Mouse (Mus musculus) T-cell, adult 2 months (primary cell): ENCODE results near the gene Nfxl1.
"Not testable (repeated sequence)": the region's sequence is repeated elsewhere in the genome, so short reads cannot be mapped to it uniquely, and the experiment has no call there.

Experiments
- DNase-seq: peaks from one replicate; pipeline ENCODE4 v3.0.0; 2022; ENCODE audit warnings: low spot score

The Nfxl1 gene

DNA sequence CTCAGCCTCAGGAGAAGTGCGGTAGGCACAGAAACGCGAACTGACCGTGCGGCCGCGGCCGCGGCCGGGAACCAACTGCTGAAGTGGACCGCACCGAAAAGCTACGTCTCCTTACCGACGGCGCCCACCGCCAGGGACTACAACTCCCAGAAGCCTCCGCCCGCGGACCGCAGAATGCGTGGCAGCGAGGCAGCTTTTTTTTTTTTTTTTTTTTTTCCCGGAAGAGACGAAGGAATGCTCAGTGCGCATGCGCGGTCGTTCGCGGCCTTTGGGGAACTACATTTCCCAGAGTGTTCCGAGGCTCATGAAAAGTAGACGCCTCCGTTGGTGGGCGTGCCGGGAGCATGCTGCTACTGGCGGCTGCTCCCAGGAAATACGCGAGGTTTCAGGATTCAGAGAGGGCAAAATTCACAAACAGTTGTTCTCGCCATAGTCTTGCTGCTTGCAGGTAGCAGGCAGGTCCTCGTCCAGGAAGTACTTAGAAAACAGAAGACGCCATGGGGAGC, at the start of gene Nfxl1:
Gene Nfxl1, minus strand, starts transcription at position 141 of the 506 bp plus-strand sequence.
- peak; percentile 92 for DNase-seq

DNA sequence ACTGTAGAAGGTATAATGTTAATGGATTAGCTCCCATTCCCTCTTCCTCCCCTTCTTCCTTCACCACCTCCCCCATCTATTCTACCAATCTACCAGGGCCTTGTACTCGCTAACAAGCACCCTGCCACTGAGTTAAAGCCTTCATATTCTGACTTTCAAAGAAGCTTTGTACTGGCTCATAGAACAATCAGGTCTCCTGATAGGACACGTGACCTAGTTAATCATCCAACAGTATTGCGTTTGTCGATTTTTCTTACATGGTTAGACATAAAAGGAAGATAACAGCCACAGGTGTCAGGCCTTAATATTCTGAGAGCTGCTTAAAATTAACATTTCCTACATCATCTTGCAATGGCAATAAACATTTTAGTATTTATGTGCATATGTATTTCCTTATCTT, 43.7 kb upstream of the Nfxl1 start:
- no peak for DNase-seq

DNA sequence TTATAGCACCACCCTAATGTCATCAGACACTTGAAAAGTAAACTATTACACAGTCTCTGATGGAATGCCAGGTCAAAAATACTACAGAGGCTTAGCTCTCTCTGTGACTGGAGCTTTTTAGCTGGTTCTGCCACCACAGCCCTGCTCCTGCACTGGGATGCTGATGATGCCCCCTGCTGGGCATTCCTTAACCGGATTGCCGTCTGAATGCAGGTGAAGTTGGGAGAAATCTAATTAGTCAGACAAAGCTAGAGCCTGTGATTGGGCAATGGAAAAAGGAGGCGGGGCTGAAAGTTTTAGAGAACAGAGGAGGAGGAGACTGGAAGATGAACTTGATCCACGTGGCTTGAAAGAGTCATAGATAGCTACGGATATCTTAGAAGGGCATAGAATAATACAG, 41.5 kb upstream of the Nfxl1 start:
- peak; percentile 48 for DNase-seq

DNA sequence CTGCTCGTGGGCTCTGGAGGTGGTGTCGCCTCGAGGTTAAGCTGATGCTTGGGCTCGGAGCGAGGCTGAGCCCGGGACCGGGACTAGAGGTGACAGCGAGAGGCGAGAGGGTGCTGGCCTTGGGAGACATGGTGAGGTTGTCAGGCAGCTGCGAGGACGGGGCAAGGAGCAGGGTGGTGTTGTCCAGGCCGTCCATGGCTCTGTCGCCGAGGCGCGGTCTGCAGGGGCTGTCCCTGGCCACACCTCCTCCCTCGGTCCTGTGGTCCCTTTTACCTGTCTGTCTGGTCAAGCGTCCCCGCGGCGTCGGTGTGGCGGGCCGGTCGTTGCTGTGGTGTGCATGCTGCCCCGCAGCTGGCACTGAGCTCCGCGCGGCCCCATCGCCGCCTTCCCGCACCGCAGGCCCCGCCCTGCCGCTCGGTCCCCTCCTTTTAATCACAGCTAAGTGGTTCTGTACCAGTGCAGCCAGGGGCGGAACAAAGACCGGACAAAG, 27.8 kb upstream of the Nfxl1 start, which contains the start of gene Gm5868:
Gene Gm5868, minus strand, starts transcription at position 360 of the 490 bp plus-strand sequence.
- no peak for DNase-seq

DNA sequence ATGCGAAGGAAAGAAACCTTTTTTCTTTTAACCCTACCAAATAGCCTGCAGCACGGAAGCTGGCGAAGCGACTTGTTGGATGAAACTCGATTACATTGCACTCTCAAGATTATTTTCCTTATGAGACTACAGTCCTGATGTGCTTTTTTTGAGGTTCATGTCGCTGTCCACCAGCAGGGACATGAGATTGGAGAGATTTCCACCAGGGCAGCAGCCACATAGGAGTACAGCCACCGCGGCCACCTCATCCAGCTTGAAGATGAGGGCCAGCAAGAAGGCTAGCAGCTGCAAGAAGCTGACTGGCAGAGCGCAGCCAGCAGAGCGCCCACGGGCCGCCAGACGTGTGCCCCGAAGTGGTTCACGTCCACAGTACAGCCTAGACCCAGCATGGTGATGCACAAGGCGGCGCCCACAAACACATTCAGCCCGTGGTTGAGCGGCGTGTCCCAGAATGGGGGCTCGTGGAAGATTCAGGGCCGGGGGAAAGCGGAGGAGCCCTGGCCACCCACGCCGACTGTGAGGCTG, 27.2 kb upstream of the Nfxl1 start:
- not testable (repeated sequence) for DNase-seq

DNA sequence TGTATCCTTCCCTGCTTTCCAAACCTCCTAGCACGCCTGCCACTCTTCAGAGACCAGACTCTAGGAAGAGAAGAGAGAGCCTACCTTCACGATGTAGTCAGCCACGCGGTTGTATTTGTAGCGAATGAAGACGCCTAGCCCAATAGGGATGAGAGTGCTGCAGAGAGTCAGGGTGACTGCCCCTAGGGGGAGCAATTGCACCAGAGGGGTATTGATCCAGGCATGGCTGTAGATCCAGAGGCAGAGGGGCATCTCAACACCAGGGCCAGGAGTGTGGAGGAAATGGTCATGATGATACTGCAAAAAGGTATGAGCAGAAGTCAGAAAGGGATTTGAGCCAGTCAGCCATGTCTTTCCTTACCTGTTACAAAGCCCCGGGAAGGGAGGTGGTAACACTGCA, 26.6 kb upstream of the Nfxl1 start:
- DNase-seq, result peak; percentile 32

DNA sequence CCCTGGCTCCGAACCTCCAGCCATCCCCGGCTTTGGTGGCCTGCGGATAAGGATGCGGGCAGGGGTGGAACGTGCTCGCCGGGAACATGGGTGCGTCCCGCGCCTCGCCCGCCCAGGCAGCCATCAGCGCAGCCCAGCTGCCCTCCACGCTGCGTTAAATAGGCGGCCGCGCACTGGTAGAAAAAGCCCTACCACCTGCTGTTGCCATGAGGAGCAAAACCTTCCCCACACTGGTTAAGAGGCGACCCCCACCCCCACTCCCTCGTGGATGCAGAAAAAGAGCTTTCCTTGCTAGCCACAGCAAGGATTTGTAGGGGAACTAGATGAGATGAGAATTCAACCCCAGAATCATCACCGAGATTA, 21.5 kb upstream of the Nfxl1 start, which contains the start of gene Zar1:
Gene Zar1, minus strand, starts transcription at position 285 of the 363 bp plus-strand sequence.
- DNase-seq, result not testable (repeated sequence)

DNA sequence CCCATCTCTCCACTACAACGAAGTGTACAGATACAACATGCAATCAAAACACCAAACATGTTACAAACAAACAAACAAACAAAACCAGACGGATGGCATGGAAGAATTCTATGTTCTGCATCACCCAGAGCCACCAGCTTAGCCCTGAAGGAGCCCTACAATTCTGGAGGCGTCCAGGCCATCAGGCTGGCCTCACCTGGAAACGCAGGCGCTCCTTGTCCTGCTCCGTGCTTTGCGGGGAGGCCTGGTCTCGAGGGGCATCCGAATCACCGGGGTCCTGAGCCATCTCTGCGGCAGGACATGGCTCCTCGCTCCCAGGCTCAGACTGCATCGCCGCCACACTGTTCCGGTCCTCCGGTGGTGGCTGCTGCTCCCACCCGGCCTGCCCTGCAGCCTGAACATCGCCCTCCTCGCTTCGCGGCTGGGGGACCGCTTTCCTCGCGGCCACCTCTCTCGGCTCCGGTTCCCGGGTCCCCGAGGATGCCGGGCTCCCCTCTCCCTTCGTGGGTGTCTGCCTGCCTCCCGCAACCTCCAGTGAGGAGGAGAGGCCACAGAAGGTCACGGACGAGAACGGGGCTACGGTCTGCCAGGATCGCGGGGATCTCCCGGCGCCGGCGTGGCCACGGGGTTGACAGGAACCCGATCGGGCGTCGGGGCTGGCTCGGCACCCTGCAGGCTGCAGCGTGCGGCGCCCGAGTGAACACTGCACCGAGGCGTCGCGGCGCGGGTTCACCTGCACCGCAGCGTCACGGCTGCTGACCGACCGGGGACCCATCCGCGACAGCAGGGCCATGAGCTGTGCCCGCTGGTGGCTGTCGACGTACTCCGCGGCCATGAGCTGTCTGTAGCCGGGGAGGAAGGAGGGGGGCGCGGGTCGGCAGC, 20.8 kb upstream of the Nfxl1 start:
- DNase-seq, result peak; percentile 16

DNA sequence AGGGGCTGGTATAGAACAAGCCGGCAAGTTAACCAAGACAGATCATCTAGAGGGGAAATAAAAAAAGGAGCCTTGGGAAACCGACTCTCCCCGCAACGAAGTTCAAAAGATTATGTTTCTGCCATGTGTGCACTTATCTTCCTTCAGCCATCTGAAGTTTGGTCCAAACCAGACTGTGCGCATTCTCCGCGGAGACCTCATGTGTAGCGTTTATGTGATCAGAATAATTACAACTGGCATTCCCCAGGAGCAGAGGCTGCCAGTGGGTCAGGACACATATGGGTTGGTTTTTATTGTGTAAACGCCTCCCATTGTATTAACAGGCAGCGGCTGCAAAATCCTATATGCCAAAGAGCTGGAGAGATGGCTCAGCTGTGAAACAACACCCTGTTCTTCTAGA, 20.1 kb upstream of the Nfxl1 start:
- not testable (repeated sequence) for DNase-seq

DNA sequence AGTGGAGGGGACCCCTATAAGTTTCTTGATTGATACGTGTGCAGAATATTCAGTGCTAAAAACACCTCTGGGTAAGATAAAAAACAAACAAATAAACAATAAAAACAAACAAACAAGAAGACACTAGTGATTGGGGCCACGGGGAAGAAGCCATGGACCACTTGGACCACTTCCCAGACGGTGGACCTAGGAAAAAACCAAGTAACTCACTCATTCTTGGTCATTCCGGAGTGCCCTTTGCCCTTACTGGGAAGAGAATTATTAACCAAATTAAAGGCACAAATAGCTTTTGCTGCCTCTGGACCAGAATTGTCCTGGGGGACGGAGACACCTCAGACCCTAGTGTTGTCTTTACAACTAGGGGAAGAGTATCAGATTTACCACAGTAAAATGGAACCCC, 6.1 kb upstream of the Nfxl1 start:
- no peak for DNase-seq

DNA sequence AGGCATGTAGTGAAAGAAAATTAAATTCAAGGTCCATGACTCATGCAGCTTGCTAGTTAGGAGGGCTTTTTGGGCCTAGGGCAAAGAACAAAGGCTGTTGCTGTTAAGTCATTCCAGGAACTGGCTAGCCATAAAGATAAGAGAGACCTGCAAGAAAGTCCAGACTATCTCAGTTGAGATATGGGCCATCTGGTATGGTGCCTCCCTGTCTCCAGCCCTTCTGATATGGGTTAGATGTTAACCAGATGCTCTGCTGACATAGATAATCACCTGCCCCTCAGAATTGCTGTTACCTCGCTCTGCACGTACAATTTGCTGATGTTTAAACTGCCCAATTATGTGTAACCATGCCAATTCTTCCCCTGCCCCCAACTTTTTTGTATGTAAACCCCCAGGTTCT, 3.7 kb upstream of the Nfxl1 start:
- not testable (repeated sequence) for DNase-seq

DNA sequence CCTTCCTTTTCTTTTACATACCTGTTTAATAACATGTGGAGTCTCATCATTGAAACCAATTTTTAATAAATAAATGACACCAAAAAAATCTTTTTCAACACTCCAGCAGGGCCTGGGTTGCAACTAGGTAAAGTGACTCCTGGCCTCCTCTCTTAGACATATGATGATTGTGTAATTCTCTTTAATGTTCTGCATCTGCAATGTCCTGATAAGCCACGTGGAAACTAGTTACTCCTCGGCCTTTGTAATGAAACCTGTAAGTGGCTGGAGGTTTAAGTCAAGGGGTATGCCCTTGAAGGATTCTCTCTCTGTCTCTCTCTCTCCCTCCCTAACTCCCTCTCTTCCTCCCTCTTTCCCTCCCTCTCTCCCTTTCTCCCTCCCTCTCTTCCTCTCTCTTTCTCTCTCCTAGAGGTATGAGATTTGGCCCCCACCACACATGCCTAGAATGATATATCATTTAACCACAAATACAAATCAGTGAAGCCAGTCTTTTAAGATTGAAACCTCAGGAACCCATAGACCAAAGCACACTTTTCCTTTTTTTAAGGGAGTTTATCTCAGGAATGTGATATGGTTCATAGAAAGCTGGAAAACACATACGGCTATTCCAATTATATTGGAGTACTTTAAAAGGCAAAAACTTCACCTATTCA, 1.6 kb upstream of the Nfxl1 start:
- DNase-seq, result no peak

DNA sequence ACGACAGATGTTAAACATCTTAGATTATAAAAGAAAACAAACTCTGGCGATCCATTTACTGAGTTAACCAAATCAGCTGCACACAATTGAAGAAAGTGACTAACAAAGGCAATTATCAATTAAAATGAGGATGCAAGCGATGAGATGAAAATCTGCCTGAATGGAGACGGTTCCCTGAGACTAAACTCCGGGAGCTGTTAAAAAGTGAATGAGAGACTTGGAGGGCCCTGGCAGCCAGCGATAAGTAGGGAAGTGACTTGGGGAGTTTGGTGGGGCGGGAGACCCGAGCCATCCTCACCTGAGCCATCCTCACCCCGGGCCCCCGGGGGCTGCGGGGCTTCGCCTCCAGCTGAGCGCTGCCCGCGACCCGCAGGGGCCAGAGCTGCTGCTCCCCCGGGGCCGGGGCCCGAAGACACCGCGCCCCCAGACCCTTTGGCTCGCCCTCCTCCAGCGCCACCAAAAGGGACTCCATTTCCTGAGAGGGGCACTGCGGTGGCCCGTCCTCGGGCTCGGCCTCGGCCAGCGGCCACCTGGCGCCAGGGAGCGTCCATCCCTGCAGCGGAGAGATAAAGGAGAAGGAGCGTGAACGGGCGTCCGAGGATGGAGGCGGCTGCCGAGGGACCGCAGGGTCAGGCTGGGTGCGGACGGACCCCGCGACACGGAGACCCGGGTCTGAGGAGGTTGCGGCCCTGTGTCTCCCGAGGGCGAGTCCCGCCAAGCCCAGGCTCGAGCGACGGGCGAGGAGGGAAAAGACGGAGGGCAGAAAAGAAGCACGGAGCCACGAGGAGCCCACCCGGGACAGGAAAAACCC, 563 bp downstream of the Nfxl1 start:
- DNase-seq, result peak; percentile 1

DNA sequence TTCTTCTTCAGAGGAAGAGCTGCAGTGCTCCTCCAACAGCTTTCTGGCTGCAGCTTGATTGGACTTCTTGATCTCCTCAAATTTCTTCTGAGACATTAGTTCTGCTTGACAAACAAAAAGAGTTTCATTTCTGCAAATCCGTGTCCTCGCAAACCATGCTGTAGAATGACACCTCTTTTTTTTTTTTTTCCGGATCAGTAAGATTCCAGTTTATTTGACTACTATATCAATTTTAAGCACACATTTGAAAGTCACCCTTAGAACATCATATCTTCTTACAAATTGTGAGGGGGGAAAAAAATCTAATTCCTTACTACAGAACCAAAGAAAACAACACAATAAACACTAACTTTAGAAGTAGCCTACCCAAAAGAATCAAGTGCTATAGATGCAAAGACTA, 3.2 kb downstream of the Nfxl1 start:
- no peak for DNase-seq

DNA sequence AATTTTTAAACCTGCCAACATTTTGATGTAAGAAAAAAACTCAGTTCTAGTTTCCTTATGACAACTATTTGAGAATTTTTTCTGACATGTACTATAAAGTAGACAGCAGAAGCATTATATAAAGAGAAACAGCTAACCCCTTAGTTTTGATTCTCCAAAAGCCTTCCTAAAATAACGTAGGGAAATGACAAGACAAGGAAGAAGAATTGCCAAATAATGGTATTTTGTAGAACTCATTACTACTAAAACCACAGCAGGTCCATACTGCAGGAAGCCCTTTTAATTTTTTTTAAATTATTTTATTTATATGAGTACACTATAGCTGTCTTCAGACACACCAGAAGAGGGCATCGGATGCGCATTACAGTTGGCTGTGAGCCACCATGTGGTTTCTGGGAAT, 8.3 kb downstream of the Nfxl1 start:
- no peak for DNase-seq

DNA sequence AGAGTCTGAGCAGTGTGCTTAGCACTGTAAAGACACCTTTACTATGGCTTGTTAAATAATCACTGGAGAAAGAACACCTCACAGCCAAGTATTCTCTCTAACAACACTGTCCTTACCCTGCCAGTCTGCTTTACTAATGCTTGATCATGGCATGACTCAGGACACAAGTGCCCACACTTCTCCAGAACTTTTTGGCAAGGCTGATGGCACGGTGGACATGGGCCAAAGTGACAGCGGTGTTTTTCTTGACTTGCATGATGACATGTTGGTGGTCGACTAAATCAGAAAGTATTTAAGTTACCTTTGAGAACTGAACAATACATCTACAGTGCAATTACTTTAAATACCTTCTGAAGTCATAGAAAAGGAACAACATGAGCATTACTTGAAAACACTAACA, 30.6 kb downstream of the Nfxl1 start:
- no peak for DNase-seq

DNA sequence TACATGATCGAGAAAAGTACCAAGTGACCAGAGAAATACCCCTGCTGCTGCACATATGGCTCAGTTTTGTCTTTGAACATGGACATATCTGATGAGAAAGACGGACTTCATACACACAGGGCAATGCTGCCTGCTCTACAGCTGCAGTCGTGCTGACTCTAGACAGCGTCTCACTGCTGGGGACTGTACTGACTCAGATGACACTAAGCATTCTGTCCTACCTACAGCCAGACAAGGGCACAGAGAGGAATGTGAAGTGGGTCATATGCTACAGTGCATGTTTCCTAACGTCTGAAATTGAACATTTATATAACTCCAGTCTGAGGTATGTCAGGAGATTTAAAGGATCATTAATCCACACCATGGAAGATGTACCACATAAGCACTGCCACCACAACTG, 45.7 kb downstream of the Nfxl1 start:
- DNase-seq, result no peak

DNA sequence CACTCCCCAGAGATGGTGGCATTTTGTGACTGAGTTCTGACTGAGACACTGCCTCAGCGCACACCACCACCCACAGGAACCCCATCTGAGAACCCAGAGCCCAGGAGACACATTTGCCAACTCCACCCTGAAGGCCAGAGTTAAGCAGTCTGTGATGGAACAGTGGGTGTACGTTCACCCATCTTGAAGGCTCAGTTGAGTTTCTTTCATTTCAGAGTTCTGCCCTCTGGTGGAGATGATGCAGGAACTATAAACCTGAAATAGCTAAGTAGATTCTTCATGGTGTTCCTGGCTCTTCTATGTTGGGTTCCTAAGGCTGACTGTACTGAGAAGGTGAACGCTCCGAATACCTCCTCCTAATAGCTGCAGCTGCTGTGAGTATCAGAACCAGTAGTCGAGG, 53.7 kb downstream of the Nfxl1 start:
- DNase-seq, result no peak

DNA sequence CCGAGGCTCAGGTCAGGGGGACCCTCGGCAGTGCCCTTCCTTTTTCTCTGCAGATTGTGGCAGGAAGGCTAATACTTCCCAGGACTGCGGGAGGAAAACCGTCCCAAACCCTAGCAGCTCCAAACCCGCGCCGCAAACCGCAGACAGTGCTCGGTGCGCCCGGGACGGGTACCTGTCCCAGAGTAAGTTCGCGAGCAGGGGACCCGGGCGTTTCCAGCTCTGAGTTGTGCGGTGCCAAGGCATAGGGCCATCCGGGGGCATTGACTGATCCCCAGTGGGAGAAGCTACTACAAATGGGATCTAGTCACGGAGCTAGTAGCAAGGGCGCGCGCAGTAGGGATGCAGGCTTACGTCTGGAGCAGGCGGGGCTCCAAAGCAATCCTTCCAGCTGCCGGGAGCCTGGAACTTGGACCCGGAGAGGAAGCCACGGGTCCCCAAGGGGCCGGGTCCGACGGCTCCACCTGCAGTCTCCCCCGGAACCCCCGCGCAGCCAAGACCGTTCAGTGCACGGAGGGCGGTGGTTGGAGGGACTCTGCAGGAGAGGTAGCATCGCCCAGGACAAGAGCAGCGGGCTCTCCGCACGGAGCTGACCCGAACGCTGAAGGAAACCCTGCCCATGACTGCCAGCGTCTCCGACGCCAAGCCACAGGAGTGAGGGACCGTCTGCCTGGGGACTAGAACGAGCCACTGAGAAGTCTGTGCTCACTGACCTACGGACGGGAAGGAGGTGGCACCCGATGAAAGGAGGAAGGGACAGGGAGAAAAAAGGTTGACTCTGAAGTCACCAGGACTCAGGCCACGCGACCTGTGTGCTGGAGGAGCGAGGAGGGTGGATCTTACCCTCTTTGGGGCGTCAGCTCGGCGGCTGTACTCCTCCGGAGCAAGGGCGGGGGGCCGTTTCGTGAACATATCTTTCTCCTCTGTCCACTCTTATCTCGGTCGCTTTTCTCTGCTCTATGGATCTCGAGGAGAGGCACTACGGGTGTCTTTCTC, 55.7 kb downstream of the Nfxl1 start, which contains the start of gene Corin:
Gene Corin, minus strand, starts transcription at position 943 of the 993 bp plus-strand sequence.
- no peak for DNase-seq

DNA sequence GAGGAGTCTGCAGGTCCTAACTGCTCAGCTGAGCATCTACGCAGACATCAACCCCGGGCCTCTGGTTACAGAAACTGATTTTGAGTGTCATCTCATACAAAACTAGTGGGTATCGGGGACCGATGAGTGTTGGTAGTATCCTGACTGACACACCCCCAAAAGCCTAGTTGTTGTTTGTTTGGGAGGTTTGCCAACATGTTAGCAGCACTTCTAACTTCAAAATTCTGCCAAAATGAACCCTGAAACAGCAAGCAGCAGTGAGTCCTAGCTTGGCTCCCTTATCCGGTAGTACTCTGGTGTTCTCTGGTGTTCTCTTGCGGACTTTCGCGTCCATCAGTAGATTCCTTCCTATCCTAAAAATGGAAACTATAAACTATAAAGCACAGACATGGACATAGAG, 56.7 kb downstream of the Nfxl1 start:
- no peak for DNase-seq

DNA sequence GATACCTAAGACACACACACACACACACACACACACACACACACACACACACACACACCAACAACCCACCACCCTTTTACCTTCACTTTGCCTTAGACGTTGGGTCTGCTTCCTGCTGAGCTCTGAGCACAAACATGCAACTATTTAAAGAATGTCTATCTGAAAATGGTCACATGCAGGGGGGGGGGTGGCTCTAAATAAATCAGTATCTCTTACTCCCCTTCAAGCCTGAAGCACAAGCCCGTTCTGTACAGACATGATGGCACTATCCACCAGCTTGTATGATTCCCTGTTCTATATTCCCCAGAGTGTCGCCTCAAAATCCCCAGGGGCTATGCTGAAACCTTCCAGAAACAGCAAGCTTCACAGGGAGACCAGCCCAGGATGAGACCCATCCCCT, 57.7 kb downstream of the Nfxl1 start:
- DNase-seq, result no peak
